Mouse (Mus musculus): ENCODE data around the gene 4930432M17Rik.

- TF ChIP-seq POLR2A (IDR thresholded peaks at IDR 0.05; ENCODE audit: low read depth, low read length), result no peak
- no peak for TF ChIP-seq CTCF (IDR thresholded peaks at IDR 0.05; ENCODE audit: extremely low read depth, insufficient read length, insufficient replicate concordance, low read depth, low read length)
These were observed 49.1 kb downstream of the 4930432M17Rik start for GRCm38 (mm10) chr3:121719701-121720100.
